Mouse (Mus musculus) cortical plate, adult 2 months (tissue): ENCODE measurements around the gene Atp1b2.

ENCODE experiments used
- CTCF ChIP-seq: fragments of 200-500 bp; IDR thresholded peaks from 2 replicates; pipeline ENCODE4 v1.5.1; 2011; ENCODE audit warnings: mild to moderate bottlenecking, control low read depth, low read length; ENCODE audit not compliant: insufficient read depth; ENCODE audit errors: extremely low read depth
- POLR2A ChIP-seq: fragments of 200-500 bp; IDR thresholded peaks from 2 replicates; pipeline ENCODE4 v1.6.1; 2011; ENCODE audit warnings: mild to moderate bottlenecking, low read length, control low read depth; ENCODE audit not compliant: insufficient read depth; ENCODE audit errors: extremely low read depth

- no peak for TF ChIP-seq CTCF
- no peak for TF ChIP-seq POLR2A
Observed at GRCm38 (mm10) chr11:69601768-69602167, 4.0 kb downstream of the Atp1b2 start.
